Mouse (Mus musculus): ENCODE measurements at regions not wholly inside any gene's neighbourhood (a gene's known extent, or its start where the extent isn't known, plus 50 kb on each side); places are given as distances from the start of the nearest gene placed in this dataset.

DNA sequence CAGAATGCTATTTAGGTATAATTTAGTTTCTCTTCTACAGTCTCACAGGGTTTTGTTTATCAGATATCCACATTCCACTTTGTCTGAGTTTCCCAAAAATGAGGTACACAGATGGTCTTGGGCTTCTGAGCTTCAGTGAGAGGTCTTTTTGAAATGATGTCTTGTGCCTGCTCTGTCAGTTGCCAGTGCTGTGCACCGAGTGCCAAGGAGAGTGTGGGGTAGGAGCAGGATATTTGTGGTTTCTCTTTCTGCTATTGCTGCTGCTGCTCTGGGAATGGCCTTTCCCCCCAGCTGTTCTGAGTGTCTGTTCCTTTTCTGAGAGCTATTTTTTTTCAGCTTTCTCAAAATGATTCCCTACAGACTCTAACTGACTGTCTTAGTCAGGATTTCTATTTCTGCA lies 60.1 kb upstream of the Gmds start:
- TF ChIP-seq POLR2A (IDR thresholded peaks at IDR 0.05; ENCODE audit: insufficient read depth, low read length) (no peak), EP300 (IDR thresholded peaks at IDR 0.05; ENCODE audit: insufficient read depth, low read depth, low read length) (no peak), CTCF (IDR thresholded peaks at IDR 0.05; ENCODE audit: low read depth, low read length) (no peak)
- Histone ChIP-seq H3K4me3 (ENCODE audit: low read depth, low read length) (no peak overlapping the region), H3K36me3 (ENCODE audit: control insufficient read depth, insufficient read depth, low read length, poor library complexity, severe bottlenecking) (no peaks in the 10 kb centered on the region), H3K9ac (ENCODE audit: low read depth, poor library complexity, severe bottlenecking) (no peak overlapping the region), H3K27ac (ENCODE audit: insufficient read depth, low read length) (no peak overlapping the region), H3K4me1 (ENCODE audit: control insufficient read depth, insufficient read depth, low read length) (no peaks in the 10 kb centered on the region), H3K9me3 (replicated peaks; ENCODE audit: control insufficient read depth, insufficient read depth, low read length, poor library complexity, severe bottlenecking) (no peaks in the 10 kb centered on the region), H3K27me3 (ENCODE audit: control insufficient read depth, insufficient read depth, low read length, poor library complexity, severe bottlenecking) (no peaks in the 10 kb centered on the region)

Data from ES-Bruce4 (cell line).